Mouse (Mus musculus) sigmoid colon, adult 10 weeks (tissue): ENCODE data around the gene Dgat2. TPM values are rescaled to one million over a fixed set of nuclear protein-coding genes. Genes with fewer than 3 reads are reported as not detected.

Source experiments
- polyA plus RNA-seq: library from polyadenylated mRNA; stranded (reverse); fragments of 350-450 nt; fragmentation: Illumina TruSeq; extraction: RNeasy Lipid Tissue Mini Kit (QIAGEN cat#74804); gene quantifications from one replicate; pipeline ENCODE4 v1.2.3, GENCODE M21; 2014; ENCODE audit warnings: low read depth, low replicate concordance

The Dgat2 gene
- 7.0 TPM for polyA plus RNA-seq

DNA sequence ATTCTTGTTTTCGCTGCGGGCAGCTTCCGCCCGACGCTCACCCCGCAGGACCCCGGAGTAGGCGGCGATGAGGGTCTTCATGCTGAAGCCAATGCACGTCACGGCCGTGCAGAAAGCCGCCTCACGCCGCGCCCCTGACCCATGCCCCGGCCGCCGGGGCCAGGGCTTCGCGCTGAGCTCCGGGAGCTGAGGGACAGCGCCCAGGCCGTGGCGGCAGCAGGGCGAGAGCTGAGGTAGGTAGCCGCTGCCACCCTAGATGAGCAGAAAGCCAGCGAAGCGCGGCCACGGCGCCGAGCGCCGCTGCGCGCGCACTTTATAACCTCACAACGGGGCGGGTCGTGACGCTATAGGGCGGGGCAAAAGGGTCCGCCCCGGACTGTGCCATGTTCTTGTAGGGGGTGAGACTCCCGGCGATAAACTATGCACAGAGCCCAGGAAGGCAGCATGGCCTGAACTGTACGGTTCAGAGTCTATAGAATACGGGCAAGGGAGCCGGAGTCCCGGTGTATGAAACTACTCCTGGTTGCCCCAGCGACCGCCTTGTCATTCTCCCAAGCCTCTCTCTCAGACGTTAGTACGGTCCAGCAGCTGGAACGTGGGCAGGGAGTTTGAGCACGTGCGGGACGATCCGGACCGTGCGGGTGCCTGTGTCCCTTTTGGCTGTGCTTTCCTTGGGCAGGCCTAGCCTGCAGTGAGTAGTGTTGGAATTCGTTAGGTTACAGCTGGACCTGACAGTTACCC, at the start of gene Dgat2:
Gene Dgat2, minus strand, starts transcription at position 288 of the 741 bp plus-strand sequence.

DNA sequence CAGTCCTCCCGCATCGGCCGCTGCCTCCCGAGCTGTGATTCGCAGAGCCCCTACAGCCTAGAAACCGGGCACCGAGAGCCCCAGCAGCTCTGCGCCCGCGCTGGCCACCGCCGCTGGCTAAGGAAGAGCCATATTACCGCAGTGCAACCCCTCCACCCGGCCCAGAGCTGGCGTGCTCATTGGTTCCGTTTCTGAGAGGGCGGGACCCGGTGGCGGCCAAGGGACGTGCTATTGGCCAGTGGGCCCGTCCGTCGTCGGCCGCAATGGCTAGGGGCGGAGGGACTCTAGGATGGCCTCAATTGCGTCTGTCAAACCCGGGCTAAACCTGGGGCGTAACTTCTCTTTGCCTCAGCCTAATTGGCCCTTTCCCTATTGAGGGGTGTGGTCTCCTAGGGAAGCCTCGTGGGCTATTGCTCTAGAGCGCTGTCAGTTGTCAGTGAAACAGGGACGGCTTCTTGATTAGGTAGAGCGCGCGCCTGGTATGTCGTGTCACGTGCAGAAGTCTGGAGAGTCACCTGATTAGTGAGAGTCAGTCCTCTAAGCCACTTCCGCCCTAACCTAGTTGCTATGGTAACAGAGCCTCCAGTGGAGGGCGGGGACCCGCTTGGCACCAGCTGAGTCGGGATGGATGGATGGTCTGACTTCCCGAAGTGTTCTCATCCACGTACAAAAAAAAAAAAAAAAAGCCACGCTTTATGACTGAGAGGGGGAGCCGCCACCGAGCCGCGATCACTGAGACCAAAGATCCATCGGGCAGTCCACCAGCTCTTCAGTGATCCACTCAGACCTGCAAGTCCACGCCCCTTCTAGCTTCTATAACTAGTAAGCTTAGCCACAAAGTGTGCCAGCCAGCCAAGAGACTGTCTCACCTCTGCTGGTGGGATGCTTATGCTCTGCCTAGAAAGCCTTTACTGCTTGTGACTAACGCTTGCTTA, 41.3 kb downstream of the Dgat2 start, which contains the start of gene Uvrag:
Gene Uvrag, minus strand, starts transcription at position 158 of the 935 bp plus-strand sequence.

Other genes with a start within 250 kb of the Dgat2 start
- gene Uvrag, start 41.6 kb downstream of the Dgat2 start, polyA plus RNA-seq = 10.9 TPM
- gene Mogat2, start 55.9 kb upstream of the Dgat2 start, polyA plus RNA-seq = 0.41 TPM
- gene Map6, start 84.7 kb upstream of the Dgat2 start, polyA plus RNA-seq = 0.79 TPM
- 34.9 TPM for gene Serpinh1, start 170.5 kb upstream of the Dgat2 start, polyA plus RNA-seq
- gene Gdpd5, start 198.7 kb upstream of the Dgat2 start, polyA plus RNA-seq = 0.16 TPM